Mouse (Mus musculus): Measurements from ENCODE around the gene Lypd3. TPM values are rescaled to one million over a fixed set of nuclear protein-coding genes. Genes with fewer than 3 reads are reported as not detected.
"Not testable (repeated sequence)": the region's sequence is repeated elsewhere in the genome, so short reads cannot be mapped to it uniquely, and the experiment has no call there.

The Lypd3 gene
- total RNA-seq, 2 experiments from 2014 or later = not detected

DNA sequence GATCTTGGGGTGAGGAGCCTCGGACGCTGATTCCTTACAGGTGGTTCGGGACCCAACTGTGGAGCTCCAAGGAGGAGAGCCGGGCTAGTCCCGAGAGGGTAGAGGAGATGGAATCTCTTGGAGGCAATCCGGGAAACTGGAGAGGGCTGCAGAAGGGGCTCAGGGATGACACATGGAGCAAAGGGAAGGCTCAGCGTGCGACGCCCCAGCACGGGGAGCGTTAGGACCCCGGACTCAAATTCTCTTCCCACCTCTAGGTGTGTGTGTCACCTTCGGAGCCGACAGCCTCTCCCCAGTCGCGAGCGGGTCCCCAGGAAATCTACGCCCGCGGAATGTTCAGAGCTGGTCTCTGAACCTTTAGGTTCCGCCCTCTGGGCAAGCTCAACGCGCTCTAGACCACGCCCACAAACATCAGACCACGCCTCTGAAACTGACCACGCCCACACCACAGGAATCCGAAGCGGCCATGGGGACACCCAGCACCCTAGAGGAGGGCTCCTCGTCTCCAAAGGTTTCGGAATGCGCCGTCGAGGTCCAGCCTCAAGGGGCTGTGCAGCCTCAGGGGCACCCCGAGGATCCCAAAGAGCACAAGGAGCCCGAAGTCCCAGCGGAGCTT, 25.4 kb upstream of the Lypd3 start:
- intact Hi-C loops (cut with DNase I) = loop anchor here (2.0 kb wide), 1 partner anchor 20 kb away; no protein-coding TSS in a partner anchor

DNA sequence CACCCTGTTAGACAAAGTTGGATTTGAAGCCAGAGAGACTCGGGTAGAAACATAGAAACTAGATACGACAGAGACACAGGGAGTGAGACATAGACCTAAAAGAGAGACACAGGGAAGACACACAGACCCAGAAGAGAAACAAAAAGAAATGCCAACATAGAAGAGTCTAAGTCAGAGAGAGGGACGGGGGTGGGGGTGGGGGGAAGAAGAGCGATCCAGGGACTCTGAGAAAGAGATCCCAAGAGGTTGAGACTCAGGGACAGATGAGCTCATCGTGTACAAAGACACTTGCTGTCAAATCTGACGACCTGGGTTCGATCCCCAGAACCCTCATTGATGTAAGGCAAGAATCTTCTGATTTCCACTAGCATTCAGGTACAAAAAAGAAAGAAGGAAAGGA, 24.6 kb upstream of the Lypd3 start:
- intact Hi-C loops (cut with DNase I) = loop anchor here (2.0 kb wide), 1 partner anchor 19 kb away; no protein-coding TSS in a partner anchor

More for the DNA sequence above, 25.4 kb upstream of the Lypd3 start:
- DNase-seq = peak; percentile 84 to 89

DNA sequence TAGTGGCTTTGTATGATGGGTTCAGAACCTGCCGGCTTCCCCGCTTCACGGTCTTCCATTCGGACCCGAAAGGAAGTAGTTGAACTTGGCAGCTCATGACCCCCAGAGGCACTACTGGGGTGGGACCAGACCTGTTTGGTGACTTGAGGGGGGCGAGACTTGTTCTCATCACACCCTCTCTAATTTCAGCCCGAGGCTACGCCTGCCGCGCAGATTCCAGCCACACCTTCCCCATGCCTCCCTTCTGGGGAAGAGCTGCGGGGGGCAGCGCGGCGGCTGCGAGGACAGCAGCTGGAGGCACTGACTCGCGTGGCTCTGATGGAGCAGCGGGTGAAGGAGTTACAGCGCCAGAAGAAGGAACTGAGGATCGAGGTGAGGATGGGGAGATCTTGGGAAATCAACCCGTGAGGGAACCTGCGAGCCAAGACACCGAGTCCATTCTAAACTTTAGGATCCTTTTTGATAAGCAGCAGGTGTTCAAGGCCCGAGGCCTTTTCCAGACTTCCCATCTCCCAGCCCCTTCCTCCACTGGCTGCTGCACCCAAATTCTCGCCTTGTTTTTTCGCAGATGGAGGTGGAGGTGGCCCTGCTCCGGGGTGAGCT, 23.9 kb upstream of the Lypd3 start:
- intact Hi-C loops (cut with DNase I) = no loop called here
- no peak for DNase-seq

More for the DNA sequence above, 24.6 kb upstream of the Lypd3 start:
- no peak for DNase-seq

DNA sequence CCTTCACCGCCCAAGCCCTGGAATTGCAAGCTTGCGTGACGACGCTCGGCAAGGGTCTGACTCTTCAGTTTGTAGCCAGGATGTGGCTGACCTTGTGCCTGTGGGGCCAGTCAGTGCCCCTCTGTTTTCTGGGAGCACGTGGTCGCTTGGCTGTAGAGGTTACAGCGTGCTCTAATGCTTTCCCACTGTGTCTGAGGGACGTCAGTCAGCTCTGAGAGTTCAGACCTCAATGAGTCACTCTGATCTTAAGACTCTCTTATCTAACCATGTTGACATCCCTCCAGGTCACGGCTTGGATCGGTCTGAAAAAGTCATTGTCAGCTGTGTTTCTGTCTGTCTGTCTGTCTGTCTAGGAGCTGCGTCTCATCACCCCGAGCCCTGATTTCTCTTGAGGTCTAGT, 21.5 kb upstream of the Lypd3 start:
- DNase-seq = no peak
- intact Hi-C loops (cut with DNase I) = no loop called here

DNA sequence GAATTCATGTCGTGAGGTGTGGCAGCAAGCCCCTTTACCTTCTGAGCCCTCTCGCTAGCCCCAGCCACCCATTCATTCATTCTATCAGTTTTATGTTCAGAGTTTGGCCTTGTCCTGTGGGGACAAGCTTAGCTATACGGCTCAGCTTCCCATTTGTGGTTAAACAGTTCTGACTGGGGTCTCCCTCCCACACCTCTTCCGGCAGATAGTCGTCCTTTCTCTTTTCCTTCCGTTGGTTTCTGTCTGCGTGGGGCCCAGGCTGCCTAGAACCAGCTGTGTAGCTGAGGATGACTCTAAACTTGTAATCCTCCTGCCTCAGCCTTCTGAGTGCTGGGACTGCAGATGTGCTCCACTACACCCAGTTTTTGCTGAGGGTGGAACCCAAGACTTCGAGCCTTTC, 18.6 kb upstream of the Lypd3 start:
- no peak for DNase-seq
- intact Hi-C loops (cut with DNase I) = no loop called here

DNA sequence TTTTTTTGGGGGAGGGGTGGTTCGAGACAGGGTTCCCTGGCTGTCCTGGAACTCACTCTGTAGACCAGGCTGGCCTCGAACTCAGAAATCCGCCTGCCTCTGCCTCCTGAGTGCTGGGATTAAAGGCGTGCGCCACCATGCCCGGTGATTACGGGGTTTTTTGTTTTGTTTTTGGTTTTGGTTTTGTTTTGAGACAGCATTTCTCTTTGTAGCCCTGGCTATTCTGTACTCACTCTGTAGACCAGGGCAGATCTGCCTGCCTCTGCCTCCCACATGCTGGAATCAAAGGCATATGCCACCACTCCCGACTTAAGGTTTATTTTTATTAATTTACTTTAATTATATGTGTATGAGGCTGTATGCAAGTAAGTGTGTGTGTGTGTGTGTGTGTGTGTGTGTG, 18.0 kb upstream of the Lypd3 start:
- intact Hi-C loops (cut with DNase I); DNase-seq: not testable (repeated sequence)

DNA sequence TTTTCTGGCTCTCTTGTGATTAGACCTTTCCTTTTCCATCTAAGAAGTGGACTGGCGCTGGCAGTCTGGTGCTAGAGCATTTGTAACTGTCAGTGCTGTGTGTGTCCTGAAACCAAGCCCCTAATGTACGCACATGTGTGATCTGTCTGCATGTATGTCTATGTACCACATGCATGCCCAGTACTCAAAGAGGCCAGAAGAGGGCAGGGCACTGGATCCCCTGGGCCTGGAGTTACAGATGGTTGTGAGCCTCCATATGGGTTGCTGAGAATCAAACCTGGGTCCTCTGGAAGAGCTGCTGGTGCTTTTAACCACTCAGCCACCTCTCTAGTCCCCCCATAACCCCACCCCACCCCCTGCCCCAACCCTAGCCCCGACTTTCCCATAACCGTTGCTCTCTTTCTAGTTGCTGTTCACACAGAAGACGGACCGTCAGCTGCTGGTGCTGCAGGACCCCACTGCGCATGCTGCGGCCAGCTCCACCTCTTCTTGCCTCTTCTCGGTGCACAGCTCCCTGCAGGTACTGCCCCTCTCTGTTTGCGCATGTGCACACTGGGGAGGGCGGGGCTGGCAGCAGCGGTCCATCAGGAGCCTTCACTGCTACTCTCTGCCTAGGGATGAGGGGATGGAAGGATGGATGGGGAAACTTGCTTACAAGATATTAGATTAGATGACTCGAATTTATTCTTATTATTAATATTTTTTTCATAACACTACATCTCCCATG, 16.5 kb upstream of the Lypd3 start:
- intact Hi-C loops (cut with DNase I) = no loop called here
- DNase-seq = no peak

DNA sequence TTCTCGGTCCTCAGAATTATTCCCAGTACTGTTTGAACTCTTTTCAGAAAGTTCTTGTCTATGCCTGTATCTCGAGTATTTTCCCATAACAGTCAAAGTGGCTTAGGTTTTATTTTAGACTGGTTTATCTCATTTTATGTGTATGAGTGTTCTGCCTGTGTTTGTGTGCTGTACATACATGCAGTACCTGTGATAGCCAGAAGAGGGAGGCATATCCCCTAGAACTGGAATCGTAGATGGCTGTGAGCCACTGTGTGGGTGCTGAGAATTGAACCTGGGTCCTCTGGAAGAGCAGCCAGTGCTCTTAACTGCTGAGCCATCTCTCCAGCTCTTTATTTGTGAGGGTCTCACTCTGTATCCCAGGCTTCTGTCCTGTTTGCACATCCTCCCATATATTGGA, 15.2 kb upstream of the Lypd3 start:
- intact Hi-C loops (cut with DNase I) = no loop called here
- DNase-seq = no peak

DNA sequence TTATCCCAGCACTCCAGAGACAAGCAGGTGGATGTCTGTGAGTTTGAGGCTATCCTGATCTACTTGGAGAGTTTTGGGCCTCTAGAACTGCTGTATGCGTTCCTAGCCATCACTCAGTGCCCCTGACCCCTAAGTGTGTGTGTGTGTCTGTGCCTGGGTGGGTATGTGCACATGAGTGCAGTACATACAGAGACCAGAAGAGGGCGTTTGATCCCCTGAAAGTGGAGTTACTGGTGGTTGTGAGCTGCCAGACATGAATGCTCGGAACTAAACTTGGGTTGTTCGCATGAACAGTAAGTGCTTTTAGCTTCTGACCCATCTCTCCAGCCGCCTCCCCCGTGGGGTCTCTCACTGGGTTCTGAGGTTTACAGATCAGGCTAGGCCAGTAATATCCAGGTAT, 13.4 kb upstream of the Lypd3 start:
- DNase-seq = no peak
- intact Hi-C loops (cut with DNase I) = no loop called here

DNA sequence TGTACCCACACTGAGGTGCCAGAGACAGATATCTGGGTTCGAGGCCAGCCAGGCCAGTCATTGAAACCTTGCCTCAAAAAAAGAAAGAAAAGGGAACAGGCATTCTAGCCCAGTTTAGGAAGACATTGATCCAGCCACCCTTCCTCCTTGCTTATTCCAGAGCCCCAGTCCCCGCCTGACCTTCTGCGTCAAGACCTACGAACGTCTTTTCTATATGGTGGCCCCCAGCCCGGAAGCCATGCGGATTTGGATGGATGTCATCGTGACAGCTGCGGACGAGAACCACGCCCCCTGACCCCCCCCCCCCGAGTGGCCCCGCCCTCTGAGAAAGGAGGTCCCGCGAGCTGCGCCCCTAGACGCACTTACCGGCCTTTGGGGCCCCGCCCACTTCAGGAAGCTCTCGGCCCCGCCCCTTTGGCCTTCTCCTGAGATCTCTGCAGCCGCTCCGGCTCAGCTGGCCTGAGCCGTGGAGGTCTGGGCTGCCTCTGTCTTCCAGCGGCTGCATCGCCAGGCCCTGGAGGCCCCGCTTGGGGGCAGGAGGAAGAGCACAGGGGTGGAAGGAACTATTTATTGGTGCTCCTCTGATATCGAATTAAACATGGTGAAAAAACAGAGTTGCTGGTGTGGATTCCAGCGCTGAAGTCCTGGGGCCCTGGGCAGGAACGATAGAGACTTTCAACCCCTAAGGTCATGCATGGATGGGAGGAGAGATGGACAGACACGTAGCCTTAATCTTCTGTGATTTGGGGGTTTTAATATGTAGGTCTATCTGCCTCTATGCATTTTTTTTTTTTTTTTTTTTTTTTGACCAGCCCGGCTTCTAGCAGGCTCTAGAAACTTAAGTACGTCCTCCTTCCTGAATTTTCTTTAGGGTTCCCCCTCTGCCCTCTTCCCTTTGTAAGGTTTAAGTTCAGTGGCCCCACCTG, 7.4 kb upstream of the Lypd3 start:
- intact Hi-C loops (cut with DNase I) = no loop called here
- DNase-seq = peak; percentile 81 to 83

DNA sequence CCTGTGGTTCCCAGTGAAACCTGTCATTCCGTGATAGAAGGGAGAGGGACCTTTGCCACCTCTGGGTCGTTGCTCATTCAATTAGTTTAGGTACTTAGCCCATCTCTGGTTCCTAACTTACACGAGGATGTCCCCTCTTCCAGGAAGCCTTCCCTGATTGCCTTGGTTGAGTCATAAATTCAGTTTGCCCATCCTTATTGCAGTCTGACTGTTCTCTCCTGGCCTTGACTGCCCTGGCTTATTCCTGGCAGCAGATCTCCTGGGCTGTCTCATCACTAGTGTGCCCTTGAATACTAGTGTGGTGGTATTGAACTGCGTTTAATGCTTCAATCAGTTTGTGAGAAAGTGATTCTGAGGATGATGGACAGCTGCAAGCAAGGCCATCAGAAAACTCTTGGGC, 6.7 kb upstream of the Lypd3 start:
- intact Hi-C loops (cut with DNase I) = loop anchor here (2.0 kb wide), 1 partner anchor 19 kb away; the partner anchor contains the start of gene Phldb3
- DNase-seq = no peak

DNA sequence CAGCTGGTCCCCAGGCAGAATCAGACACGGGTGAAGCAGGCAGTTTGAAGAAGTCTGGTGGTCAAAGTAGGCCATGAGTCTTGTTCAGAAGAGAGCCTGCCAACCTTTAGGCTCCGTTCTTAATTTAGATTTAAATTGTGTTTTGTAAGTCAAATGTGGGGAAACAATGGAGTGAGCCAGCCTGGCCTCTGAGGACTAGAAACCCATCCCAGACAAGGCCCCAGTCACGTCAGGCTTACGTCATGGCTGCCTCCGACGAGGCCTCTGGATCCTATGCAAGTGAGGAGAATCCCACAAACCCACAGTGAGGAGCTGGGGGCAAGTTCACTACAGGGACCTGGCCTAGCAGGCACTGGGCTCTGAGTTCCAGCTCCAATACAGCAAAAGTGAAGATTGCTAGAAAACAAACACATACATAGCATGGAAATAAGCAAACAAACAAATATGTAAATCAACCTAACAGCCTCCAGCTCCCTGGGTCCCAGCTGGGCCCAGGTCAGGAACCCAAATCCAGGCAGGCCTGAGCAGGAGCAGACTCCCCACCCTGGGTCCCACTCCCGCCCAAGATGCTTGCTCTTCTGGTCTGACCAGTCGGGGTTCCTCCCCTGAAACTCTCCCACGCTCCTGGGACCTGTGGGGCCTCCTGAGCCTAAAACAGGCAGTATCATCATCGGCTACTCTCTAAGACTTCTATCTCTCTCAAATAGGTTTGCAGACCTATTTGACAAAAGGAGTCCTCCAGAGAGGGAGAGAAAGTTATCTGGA, 6.1 kb upstream of the Lypd3 start:
- no peak for DNase-seq
- intact Hi-C loops (cut with DNase I) = loop anchor here (2.0 kb wide), 1 partner anchor 19 kb away; the partner anchor contains the start of gene Phldb3

DNA sequence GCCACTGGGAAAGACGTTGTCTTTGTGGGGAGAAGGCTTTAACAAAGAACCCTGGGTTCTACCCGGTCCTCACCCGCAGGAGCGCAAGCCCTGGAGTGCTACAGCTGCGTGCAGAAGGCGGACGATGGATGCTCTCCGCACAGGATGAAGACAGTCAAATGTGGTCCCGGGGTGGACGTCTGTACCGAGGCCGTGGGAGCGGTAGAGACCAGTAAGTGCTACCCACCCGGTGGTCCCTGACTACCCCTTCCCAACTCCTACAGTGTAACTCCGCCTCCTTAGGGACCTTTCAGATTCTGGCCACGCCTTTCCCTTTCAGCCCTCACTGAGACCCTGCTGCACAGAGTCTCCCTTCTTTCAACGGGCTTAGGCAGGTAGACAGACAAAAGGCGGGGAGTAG, 696 bp downstream of the Lypd3 start:
- intact Hi-C loops (cut with DNase I) = no loop called here
- no peak for DNase-seq

DNA sequence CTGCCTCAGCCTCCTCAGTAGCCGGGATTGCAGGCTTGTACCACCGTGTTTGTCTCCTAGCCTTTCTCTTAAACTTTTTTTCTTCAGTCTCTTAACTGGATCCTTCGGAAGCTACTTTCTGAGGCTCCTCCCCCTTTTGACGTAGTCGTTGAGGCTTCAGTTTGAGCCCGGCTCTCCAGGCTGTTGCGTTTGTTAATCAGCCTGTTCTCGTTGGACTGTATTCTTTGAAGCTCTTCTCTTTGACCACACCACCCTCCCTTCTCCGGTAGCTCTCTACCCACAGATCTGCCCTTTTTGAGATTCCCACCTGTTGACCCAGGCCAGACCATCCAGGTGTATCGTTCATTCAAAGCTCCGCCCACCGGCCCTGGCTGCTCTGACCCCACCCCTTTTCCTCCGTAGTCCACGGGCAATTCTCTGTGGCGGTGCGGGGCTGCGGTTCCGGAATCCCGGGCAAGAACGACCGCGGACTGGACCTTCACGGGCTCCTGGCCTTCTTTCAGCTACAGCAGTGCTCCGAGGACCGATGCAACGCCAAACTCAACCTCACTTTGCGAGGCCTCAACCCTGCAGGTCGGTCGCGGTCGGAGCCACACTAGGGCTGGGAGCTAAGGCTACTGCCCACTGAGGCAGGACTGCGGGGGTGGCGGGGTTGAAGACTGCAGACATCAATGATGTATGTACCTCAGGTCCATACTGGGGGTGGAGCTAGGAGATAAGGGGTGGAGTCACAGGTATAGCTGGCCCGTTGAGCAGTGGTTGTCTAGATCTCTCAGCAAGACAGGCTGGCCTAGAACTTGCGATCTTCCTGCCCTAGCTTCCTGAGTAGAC, 1.9 kb downstream of the Lypd3 start:
- intact Hi-C loops (cut with DNase I) = no loop called here
- no peak for DNase-seq

DNA sequence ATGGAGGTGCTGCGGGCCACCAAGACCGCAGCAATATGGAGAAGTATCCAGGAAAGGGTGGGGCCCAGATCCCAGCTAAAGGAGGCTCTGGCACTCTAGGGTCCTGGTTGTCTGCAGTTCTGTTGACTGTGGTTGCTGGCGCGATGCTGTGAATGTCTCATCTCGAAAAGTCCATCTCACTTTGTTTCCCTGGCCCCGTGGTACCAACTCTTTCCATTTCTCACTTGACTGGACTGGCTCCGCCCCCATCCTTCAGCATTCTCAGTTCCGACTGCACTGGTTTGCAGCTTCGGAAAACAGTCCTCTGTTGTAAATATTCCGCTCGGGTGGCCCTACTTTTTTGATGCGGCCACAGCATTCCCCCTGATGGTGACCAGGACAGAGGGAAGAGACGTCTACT, 4.1 kb downstream of the Lypd3 start:
- no peak for DNase-seq
- intact Hi-C loops (cut with DNase I) = no loop called here

DNA sequence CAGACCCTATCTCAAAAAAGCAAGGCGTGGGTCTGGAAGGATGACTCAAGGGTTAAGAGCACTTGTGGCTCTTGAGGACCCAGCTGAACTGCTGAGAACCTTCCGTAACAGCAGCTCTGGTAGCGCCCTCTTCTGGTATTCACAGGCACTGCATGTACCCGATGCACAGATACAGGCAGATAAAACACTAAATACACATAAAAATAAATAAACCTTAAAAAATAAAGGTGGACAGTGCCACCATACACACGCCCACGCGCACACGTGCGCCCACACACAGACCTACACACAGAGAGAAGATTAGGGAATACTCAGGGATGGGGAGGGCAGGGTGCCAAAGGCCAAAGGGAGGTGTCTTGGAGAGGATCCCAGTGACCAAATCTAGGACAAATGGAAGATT, 6.1 kb downstream of the Lypd3 start:
- intact Hi-C loops (cut with DNase I) = no loop called here
- peak; percentile 34 to 63 for DNase-seq

DNA sequence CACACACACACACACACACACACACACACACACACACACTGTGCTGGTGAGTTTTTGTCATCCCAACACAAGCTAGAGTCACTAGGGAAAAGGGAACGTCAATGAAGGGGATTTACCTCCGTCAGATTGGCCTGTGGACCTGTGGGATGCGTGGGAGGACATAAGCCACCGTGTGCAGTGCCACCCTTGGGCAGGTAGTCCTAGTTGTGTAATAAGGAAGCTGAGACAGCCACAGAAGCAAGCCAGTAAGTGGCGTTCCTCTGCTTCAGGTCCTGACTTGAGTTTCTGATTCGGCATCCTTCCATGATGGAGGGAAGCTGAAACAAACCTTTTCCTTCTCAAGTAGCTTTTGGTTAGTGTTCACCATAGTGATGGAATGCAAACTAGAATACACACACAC, 8.1 kb downstream of the Lypd3 start:
- no peak for DNase-seq
- intact Hi-C loops (cut with DNase I) = no loop called here

DNA sequence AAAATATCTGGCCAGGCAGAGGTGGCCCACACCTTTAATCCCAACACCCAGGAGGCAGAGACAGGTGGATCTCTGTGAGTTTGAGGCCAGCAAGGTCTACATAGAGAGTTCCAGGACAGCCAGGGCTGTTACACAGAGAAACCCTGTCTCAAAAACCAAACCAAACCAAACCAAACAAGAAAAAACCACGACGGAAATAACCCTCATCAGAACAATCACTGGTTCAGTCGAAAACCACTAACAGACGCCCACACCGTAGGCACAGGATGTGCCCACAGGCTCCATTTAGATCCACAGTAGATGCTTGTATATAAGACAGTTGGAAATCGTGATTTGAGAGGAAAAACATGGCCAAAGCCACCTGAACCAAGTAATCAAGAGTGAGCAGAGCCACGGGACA, 8.6 kb downstream of the Lypd3 start:
- DNase-seq = no peak
- intact Hi-C loops (cut with DNase I) = no loop called here

DNA sequence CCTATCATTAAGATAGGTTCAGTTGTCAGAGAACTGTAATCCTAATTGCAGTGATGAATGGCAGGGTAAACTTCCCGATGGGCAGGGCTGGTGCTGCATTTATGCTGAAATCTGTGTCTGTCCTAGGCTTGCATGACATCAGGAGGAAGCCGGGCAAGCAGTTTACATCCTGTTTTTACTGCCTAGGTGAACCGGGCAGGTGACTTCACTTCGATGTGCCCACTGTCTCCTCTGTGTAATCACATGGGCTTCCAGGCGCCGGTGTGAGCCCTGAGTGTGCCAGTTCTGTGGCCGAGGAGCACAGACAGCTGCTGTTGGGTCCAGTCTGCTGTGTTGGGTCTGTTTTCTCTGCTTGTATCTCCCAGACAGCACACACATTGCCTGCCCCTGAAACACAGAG, 10.1 kb downstream of the Lypd3 start:
- intact Hi-C loops (cut with DNase I) = no loop called here
- DNase-seq = no peak

Measured in heart, postnatal 10 days (tissue).